Mouse (Mus musculus) large intestine, adult 2 months (tissue): Measurements from ENCODE around the gene Phlda2. TPM values are rescaled to one million over a fixed set of nuclear protein-coding genes. Genes with fewer than 3 reads are reported as not detected.

Source experiments
- DNase-seq: peaks from one replicate; pipeline ENCODE4 v3.0.0-alpha.2; 2012; ENCODE audit warnings: low read depth, low spot score
- WGBS: fragments of 180-500 bp; shearing (Covaris S2); methylation state at CpG from one replicate; pipeline ENCODE4 v1.1.7; 2018; 5-methylcytosine and 5-hydroxymethylcytosine counted together
- polyA plus RNA-seq: library from polyadenylated mRNA; depleted of rRNA; stranded (reverse); fragments of >200 nt; gene quantifications from 2 replicates; pipeline ENCODE4 v1.2.3, GENCODE M21; 2012; rRNA removed

Phlda2 gene
- polyA plus RNA-seq, 1 experiment, result 3.3 TPM

GRCm38 (mm10) chr7:143464811-143465560 lies 38.0 kb downstream of the Phlda2 start:
- 18% methylated on average over 56 of the region's 56 CpGs for WGBS
- no peak for DNase-seq

- 26% methylated on average over 11 of the region's 11 CpGs for whole genome bisulfite sequencing
- no peak for DNase-seq
Observed at GRCm38 (mm10) chr7:143463865-143464415, 39.0 kb downstream of the Phlda2 start.

DNA sequence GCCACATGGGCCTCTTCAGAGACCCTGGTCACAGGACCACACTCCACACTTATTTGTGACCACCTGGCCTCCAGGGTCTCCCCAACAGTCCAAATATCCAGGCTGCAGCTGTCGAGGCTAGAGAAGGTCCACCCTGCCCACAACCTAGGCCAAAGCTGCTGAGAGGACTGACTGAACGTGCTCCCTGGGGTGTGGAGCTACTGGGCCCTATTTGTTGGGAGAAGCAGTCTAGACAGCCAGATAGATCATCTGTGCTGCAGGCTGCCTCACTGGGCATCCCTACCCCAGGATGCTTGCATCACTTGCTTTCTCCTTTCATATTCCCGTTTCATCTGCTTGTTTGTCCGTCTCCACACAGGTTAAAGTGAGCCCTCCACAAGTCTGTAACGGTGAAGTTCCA lies 40.4 kb downstream of the Phlda2 start:
- no peak for DNase-seq
- WGBS, result 84% methylated on average over 5 of the region's 5 CpGs

GRCm38 (mm10) chr7:143461920-143462319 lies 41.0 kb downstream of the Phlda2 start:
- 72% methylated on average over 11 of the region's 11 CpGs for WGBS
- DNase-seq, result no peak

GRCm38 (mm10) chr7:143461294-143461870 lies 41.6 kb downstream of the Phlda2 start:
- DNase-seq, result no peak
- 27% methylated on average over 27 of the region's 32 CpGs for WGBS

GRCm38 (mm10) chr7:143460874-143461273 lies 42.1 kb downstream of the Phlda2 start, which contains the start of gene Cdkn1c:
Gene Cdkn1c (minus strand): TSS chr7:143461050.
- WGBS, result 27% methylated on average over 48 of the region's 48 CpGs
- no peak for DNase-seq

- DNase-seq, result no peak
- 47% methylated on average over 60 of the region's 60 CpGs for WGBS
Observed at GRCm38 (mm10) chr7:143460217-143460834, 42.6 kb downstream of the Phlda2 start.

GRCm38 (mm10) chr7:143459332-143460211 lies 43.4 kb downstream of the Phlda2 start:
- WGBS, result 32% methylated on average over 100 of the region's 100 CpGs
- DNase-seq, result no peak

DNA sequence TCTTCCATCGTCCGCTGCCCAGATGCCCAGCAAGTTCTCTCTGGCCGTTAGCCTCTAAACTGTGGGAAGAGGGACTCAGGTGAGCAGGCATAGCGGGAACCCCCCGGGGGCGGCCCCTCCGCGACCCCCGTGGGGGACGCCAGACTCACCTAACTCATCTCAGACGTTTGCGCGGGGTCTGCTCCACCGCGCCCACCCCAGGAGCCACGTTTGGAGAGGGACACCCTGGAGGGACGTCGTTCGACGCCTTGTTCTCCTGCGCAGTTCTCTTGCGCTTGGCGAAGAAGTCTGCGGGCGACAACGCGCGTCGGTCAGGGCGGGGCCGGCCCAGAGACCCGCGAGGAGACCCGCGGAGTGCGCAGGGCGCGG lies 44.0 kb downstream of the Phlda2 start:
- WGBS, result 28% methylated on average over 38 of the region's 38 CpGs

More for the DNA sequence above, 44.0 kb downstream of the Phlda2 start:
- DNase-seq, result no peak

Other genes starting within 250 kb of the Phlda2 start
- gene Cdkn1c, start 42.1 kb downstream of the Phlda2 start, polyA plus RNA-seq, result 1.9 and 2.6 TPM in 2 replicates
- 140 and 170 TPM in 2 replicates for gene Slc22a18, start 29.4 kb downstream of the Phlda2 start, polyA plus RNA-seq
- gene Nap1l4, start 46.0 kb upstream of the Phlda2 start, polyA plus RNA-seq, result 54.3 and 57.4 TPM in 2 replicates
- gene Cars, start 96.9 kb upstream of the Phlda2 start, polyA plus RNA-seq, result 17.2 and 19.1 TPM in 2 replicates
- 0.37 and 0.52 TPM in 2 replicates for gene Tnfrsf26, start 125.6 kb upstream of the Phlda2 start, polyA plus RNA-seq
- 1.2 and 1.3 TPM in 2 replicates for gene Tnfrsf22, start 146.5 kb upstream of the Phlda2 start, polyA plus RNA-seq
- gene Tnfrsf23, start 182.7 kb upstream of the Phlda2 start, polyA plus RNA-seq, result 1.1 and 2.5 TPM in 2 replicates